Mouse (Mus musculus) lung, postnatal 36 days (tissue): ENCODE measurements around the gene Flad1.
A peak's percentile ranks its signal among the peaks of the same experiment; 100 is the strongest.

Experiments used
- DNase-seq: peaks from one replicate; pipeline ENCODE4 v3.0.0; 2022; ENCODE audit warnings: mixed read lengths

Flad1 gene

GRCm38 (mm10) chr3:89380711-89381110, 31.0 kb downstream of the Flad1 start:
- no peak for DNase-seq

- DNase-seq = no peak
These were observed 31.4 kb downstream of the Flad1 start for GRCm38 (mm10) chr3:89380291-89380690.

GRCm38 (mm10) chr3:89379388-89380131, 32.1 kb downstream of the Flad1 start:
- DNase-seq = no peak

GRCm38 (mm10) chr3:89378394-89379067, 33.1 kb downstream of the Flad1 start:
- peak; percentile 63 for DNase-seq

- no peak for DNase-seq
These were observed 33.8 kb downstream of the Flad1 start for GRCm38 (mm10) chr3:89377831-89378230.

- DNase-seq = no peak
These were observed 38.0 kb downstream of the Flad1 start for GRCm38 (mm10) chr3:89373581-89374231.

- DNase-seq = no peak
These were observed 44.3 kb downstream of the Flad1 start for GRCm38 (mm10) chr3:89367338-89367737.

GRCm38 (mm10) chr3:89365486-89366414, 45.9 kb downstream of the Flad1 start:
- no peak for DNase-seq

GRCm38 (mm10) chr3:89365153-89365485, 46.6 kb downstream of the Flad1 start, which contains the start of gene Dcst1:
TSS of gene Dcst1 (minus strand) at chr3:89365253.
- DNase-seq = no peak

GRCm38 (mm10) chr3:89364631-89365030, 47.0 kb downstream of the Flad1 start:
- no peak for DNase-seq

- no peak for DNase-seq
These were observed 50.0 kb downstream of the Flad1 start, which contains the start of gene Dcst2 for GRCm38 (mm10) chr3:89361675-89362074. TSS of gene Dcst2 (plus strand) at chr3:89361975.

- no peak for DNase-seq
These were observed 51.4 kb downstream of the Flad1 start for GRCm38 (mm10) chr3:89360237-89360636.

GRCm38 (mm10) chr3:89359630-89360029, 52.0 kb downstream of the Flad1 start:
- no peak for DNase-seq

GRCm38 (mm10) chr3:89356029-89356428, 55.6 kb downstream of the Flad1 start:
- no peak for DNase-seq

- no peak for DNase-seq
These were observed 56.2 kb downstream of the Flad1 start for GRCm38 (mm10) chr3:89355512-89355902.

GRCm38 (mm10) chr3:89354816-89355511, 56.7 kb downstream of the Flad1 start:
- DNase-seq = peak; percentile 95

- DNase-seq = no peak
These were observed 60.4 kb downstream of the Flad1 start for GRCm38 (mm10) chr3:89351271-89351670.
